Mouse (Mus musculus): Measurements from ENCODE around the gene Skint6. TPM values are rescaled to one million over a fixed set of nuclear protein-coding genes. Genes with fewer than 3 reads are reported as not detected.

Skint6 gene
- not detected for total RNA-seq (2023)

GRCm38 (mm10) chr4:113286873-113287272 lies at the start of gene Skint6:
TSS of gene Skint6 (minus strand) at chr4:113286973.

DNA sequence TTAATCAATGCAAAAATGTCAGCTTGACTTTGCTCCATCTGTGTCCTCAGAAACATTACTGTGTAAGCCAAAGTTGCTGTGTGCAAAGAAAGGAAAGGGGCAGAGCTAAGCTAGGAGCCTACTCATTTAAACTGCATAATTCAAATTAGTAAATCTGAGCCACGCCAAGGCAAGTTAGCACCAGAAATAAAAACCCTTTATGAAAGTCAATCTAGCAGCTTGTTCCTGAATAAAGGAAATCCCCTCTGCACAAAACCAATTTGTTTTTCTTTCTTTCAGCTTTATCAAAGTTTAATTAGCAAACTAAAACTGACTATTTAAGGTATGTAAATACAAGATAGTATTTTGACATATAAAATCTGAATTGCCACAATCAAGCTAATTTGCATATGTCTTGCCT lies 512.0 kb downstream of the Skint6 start, which contains the start of gene Skint10:
TSS of gene Skint10 (minus strand) at position 101 of the 400 bp plus-strand sequence.

